Mouse (Mus musculus) kidney, adult 2 months (tissue): ENCODE data around the gene Disp1.

ENCODE experiments used
- CTCF ChIP-seq: fragments of 200-500 bp; conservative IDR thresholded peaks from 2 replicates; pipeline ENCODE4 v1.5.1; 2011; ENCODE audit warnings: low read depth, mild to moderate bottlenecking, control low read depth, low read length, moderate library complexity, mixed read lengths; ENCODE audit not compliant: insufficient read depth, insufficient read length
- POLR2A ChIP-seq: fragments of 200-500 bp; IDR thresholded peaks from one replicate; pipeline ENCODE4 v1.6.1; 2011; ENCODE audit warnings: low read depth, low read length, control low read depth

- TF ChIP-seq CTCF (no peak), POLR2A (no peak)
These were observed 83.2 kb downstream of the Disp1 start for GRCm38 (mm10) chr1:183138088-183138487.
